Mouse (Mus musculus): Measurements from ENCODE around the gene Mapkap1.

Mapkap1 gene

GRCm38 (mm10) chr2:34530042-34530441 lies 123.5 kb downstream of the Mapkap1 start:
- DNase-seq (ENCODE audit: extremely low spot score), result peak; percentile 28

GRCm38 (mm10) chr2:34531801-34532298 lies 125.3 kb downstream of the Mapkap1 start:
- DNase-seq (ENCODE audit: extremely low spot score), result no peak

GRCm38 (mm10) chr2:34532394-34532793 lies 125.8 kb downstream of the Mapkap1 start:
- DNase-seq (ENCODE audit: extremely low spot score), result no peak

- DNase-seq (ENCODE audit: extremely low spot score), result no peak
Measured at GRCm38 (mm10) chr2:34533281-34533680, 126.7 kb downstream of the Mapkap1 start.

- DNase-seq (ENCODE audit: extremely low spot score), result no peak
Measured at GRCm38 (mm10) chr2:34534996-34535395, 128.4 kb downstream of the Mapkap1 start.

GRCm38 (mm10) chr2:34537356-34537755 lies 130.8 kb downstream of the Mapkap1 start:
- no peak for DNase-seq (ENCODE audit: extremely low spot score)

- no peak for DNase-seq (ENCODE audit: extremely low spot score)
Measured at GRCm38 (mm10) chr2:34543581-34543980, 137.0 kb downstream of the Mapkap1 start.

- DNase-seq (ENCODE audit: extremely low spot score), result no peak
Measured at GRCm38 (mm10) chr2:34544021-34544420, 137.4 kb downstream of the Mapkap1 start.

- no peak for DNase-seq (ENCODE audit: extremely low spot score)
Measured at GRCm38 (mm10) chr2:34544646-34545395, 138.2 kb downstream of the Mapkap1 start.

GRCm38 (mm10) chr2:34546176-34546677 lies 139.7 kb downstream of the Mapkap1 start:
- no peak for DNase-seq (ENCODE audit: extremely low spot score)

- DNase-seq (ENCODE audit: extremely low spot score), result no peak
Measured at GRCm38 (mm10) chr2:34547516-34547915, 140.9 kb downstream of the Mapkap1 start.

- DNase-seq (ENCODE audit: extremely low spot score), result no peak
Measured at GRCm38 (mm10) chr2:34548961-34549360, 142.4 kb downstream of the Mapkap1 start.

GRCm38 (mm10) chr2:34549469-34549868 lies 142.9 kb downstream of the Mapkap1 start:
- no peak for DNase-seq (ENCODE audit: extremely low spot score)

GRCm38 (mm10) chr2:34552772-34553171 lies 146.2 kb downstream of the Mapkap1 start:
- no peak for DNase-seq (ENCODE audit: extremely low spot score)

GRCm38 (mm10) chr2:34553580-34554231 lies 147.1 kb downstream of the Mapkap1 start:
- no peak for DNase-seq (ENCODE audit: extremely low spot score)

- no peak for DNase-seq (ENCODE audit: extremely low spot score)
Measured at GRCm38 (mm10) chr2:34560146-34560545, 153.6 kb downstream of the Mapkap1 start.

GRCm38 (mm10) chr2:34563089-34563694 lies 156.6 kb downstream of the Mapkap1 start:
- DNase-seq (ENCODE audit: extremely low spot score), result no peak

GRCm38 (mm10) chr2:34563865-34564264 lies 157.3 kb downstream of the Mapkap1 start:
- DNase-seq (ENCODE audit: extremely low spot score), result no peak

GRCm38 (mm10) chr2:34566146-34566545 lies 159.6 kb downstream of the Mapkap1 start:
- no peak for DNase-seq (ENCODE audit: extremely low spot score)

- no peak for DNase-seq (ENCODE audit: extremely low spot score)
Measured at GRCm38 (mm10) chr2:34566601-34567000, 160.0 kb downstream of the Mapkap1 start.

GRCm38 (mm10) chr2:34569131-34569530 lies 162.6 kb downstream of the Mapkap1 start:
- no peak for DNase-seq (ENCODE audit: extremely low spot score)

GRCm38 (mm10) chr2:34570378-34570777 lies 163.8 kb downstream of the Mapkap1 start:
- no peak for DNase-seq (ENCODE audit: extremely low spot score)

Measured in embryo, embryonic 9.5 days (tissue).